Mouse (Mus musculus) MEL (cell line): ENCODE results near the gene Fam129c. TPM values are rescaled to one million over a fixed set of nuclear protein-coding genes. Genes with fewer than 3 reads are reported as not detected.

Experiments
- DNase-seq: peaks from one replicate; pipeline ENCODE4 v3.0.0; 2011; ENCODE audit warnings: low read depth, low spot score
- H3K27ac ChIP-seq: 2 replicates; pipeline ENCODE4 v1.5.1; 2012; ENCODE audit warnings: low read depth, mild to moderate bottlenecking, control low read depth, low read length, moderate library complexity; ENCODE audit not compliant: control insufficient read depth
- H3K27me3 ChIP-seq, 2 experiments: fragments of 150-350 bp in 1 of 2; sonication (generic) in 1 of 2; 2 replicates each; pipeline ENCODE4 v1.6.1; 2012; ENCODE audit warnings: low read length in 2 of 2, mild to moderate bottlenecking in 2 of 2, improper control_type of control experiment in 1 of 2, moderate library complexity in 1 of 2; ENCODE audit not compliant: insufficient read depth in 2 of 2, control insufficient read depth in 1 of 2
- H3K36me3 ChIP-seq, 2 experiments: 2 replicates each; pipeline ENCODE4 v1.6.1; 2012 to 2014; ENCODE audit warnings: low read length in 2 of 2, improper control_type of control experiment in 1 of 2, inconsistent platforms in 1 of 2, mild to moderate bottlenecking in 1 of 2; ENCODE audit not compliant: insufficient read depth in 2 of 2, control insufficient read depth in 1 of 2
- H3K4me1 ChIP-seq, 2 experiments: fragments of 150-350 bp in 1 of 2; sonication (generic) in 1 of 2; 2 replicates each; pipeline ENCODE4 v1.6.1; 2012; ENCODE audit warnings: low read length in 2 of 2, improper control_type of control experiment in 1 of 2, mild to moderate bottlenecking in 1 of 2; ENCODE audit not compliant: insufficient read depth in 2 of 2, control insufficient read depth in 1 of 2
- H3K4me3 ChIP-seq, 2 experiments: fragments of 150-350 bp in 1 of 2; sonication (generic) in 1 of 2; 2 replicates each; pipeline ENCODE4 v1.5.1; 2012; ENCODE audit warnings: low read depth in 2 of 2, low read length in 2 of 2, mild to moderate bottlenecking in 2 of 2, moderate library complexity in 2 of 2, control low read depth in 1 of 2, improper control_type of control experiment in 1 of 2; ENCODE audit not compliant: control insufficient read depth in 1 of 2, insufficient read depth in 1 of 2
- H3K79me2 ChIP-seq: 2 replicates; pipeline ENCODE4 v1.6.1; 2012; ENCODE audit warnings: mild to moderate bottlenecking, low read length, moderate library complexity; ENCODE audit not compliant: control insufficient read depth, poor library complexity, insufficient read depth
- H3K9ac ChIP-seq: 2 replicates; pipeline ENCODE4 v1.6.1; 2012; ENCODE audit warnings: low read depth, mild to moderate bottlenecking, control low read depth, low read length, moderate library complexity; ENCODE audit not compliant: control insufficient read depth, poor library complexity, severe bottlenecking
- H3K9me3 ChIP-seq: fragments of 150-350 bp; sonication (generic); replicated peaks from 2 replicates; pipeline ENCODE4 v1.6.1; 2012; ENCODE audit warnings: mild to moderate bottlenecking, low read length, improper control_type of control experiment, moderate library complexity; ENCODE audit not compliant: insufficient read depth
- BHLHE40 ChIP-seq: IDR thresholded peaks from 2 replicates; pipeline ENCODE4 v1.6.1; 2012; ENCODE audit warnings: low read depth, mild to moderate bottlenecking, inconsistent platforms, low read length, improper control_type of control experiment, borderline replicate concordance
- ELF1 ChIP-seq: IDR thresholded peaks from 2 replicates; pipeline ENCODE4 v1.6.1; 2014; ENCODE audit warnings: low read depth, mild to moderate bottlenecking, inconsistent platforms, low read length, improper control_type of control experiment, moderate library complexity
- ETS1 ChIP-seq: IDR thresholded peaks from 2 replicates; pipeline ENCODE4 v1.6.1; 2012; ENCODE audit warnings: low read depth, mild to moderate bottlenecking, inconsistent platforms, low read length, improper control_type of control experiment, moderate library complexity
- GABPA ChIP-seq: IDR thresholded peaks from 2 replicates; pipeline ENCODE4 v1.6.1; 2012; ENCODE audit warnings: low read depth, mild to moderate bottlenecking, inconsistent platforms, low read length, improper control_type of control experiment, moderate library complexity
- GATA1 ChIP-seq: IDR thresholded peaks from 2 replicates; pipeline ENCODE4 v1.6.1; 2011; ENCODE audit warnings: low read depth, low read length, improper control_type of control experiment
- MAFK ChIP-seq: IDR thresholded peaks from 2 replicates; pipeline ENCODE4 v1.6.1; 2011; ENCODE audit warnings: low read depth, mild to moderate bottlenecking, low read length, improper control_type of control experiment, borderline replicate concordance
- POLR2A ChIP-seq, 2 experiments: IDR thresholded peaks; 2 replicates each; pipeline ENCODE4 v1.6.1; 2011 to 2012; ENCODE audit warnings: low read length in 2 of 2, mild to moderate bottlenecking in 2 of 2, control low read depth in 1 of 2, improper control_type of control experiment in 1 of 2, low read depth in 1 of 2, moderate library complexity in 1 of 2; ENCODE audit not compliant: control insufficient read depth in 1 of 2, insufficient read depth in 1 of 2, poor library complexity in 1 of 2
- RAD21 ChIP-seq: IDR thresholded peaks from 2 replicates; pipeline ENCODE4 v1.6.1; 2011; ENCODE audit warnings: mild to moderate bottlenecking, low read depth, low read length, improper control_type of control experiment
- TAL1 ChIP-seq: IDR thresholded peaks from 2 replicates; pipeline ENCODE4 v1.6.1; 2012; ENCODE audit warnings: mild to moderate bottlenecking, inconsistent platforms, low read length, moderate library complexity, mixed read lengths
- TBP ChIP-seq: IDR thresholded peaks from 2 replicates; pipeline ENCODE4 v1.8.0; 2011; ENCODE audit warnings: low read depth, low read length, improper control_type of control experiment
- USF1 ChIP-seq: IDR thresholded peaks from 2 replicates; pipeline ENCODE4 v1.6.1; 2014; ENCODE audit warnings: low read depth, mild to moderate bottlenecking, inconsistent platforms, low read length, improper control_type of control experiment, moderate library complexity
- ZC3H11A ChIP-seq: IDR thresholded peaks from 2 replicates; pipeline ENCODE4 v1.6.1; 2012; ENCODE audit warnings: low read depth, mild to moderate bottlenecking, inconsistent platforms, low read length, improper control_type of control experiment
- ZKSCAN1 ChIP-seq: IDR thresholded peaks from 2 replicates; pipeline ENCODE4 v1.6.1; 2012; ENCODE audit warnings: low read depth, mild to moderate bottlenecking, inconsistent platforms, low read length, improper control_type of control experiment, moderate library complexity
- polyA plus RNA-seq, 2 experiments: library from polyadenylated mRNA; stranded (reverse) in 1 of 2; unstranded in 1 of 2; fragments of >175 nt in 1 of 2; fragments of >200 nt in 1 of 2; gene quantifications; 2 replicates each; pipeline versions ENCODE4 v1.2.1 to v1.2.4; 2012; ENCODE audit warnings: low replicate concordance in 2 of 2, low read depth in 1 of 2; ENCODE audit not compliant: insufficient read length in 2 of 2, insufficient read depth in 1 of 2, missing spikeins in 1 of 2
- total RNA-seq: library from RNA; depleted of rRNA; stranded (reverse); fragments of 300-350 nt; gene quantifications from 2 replicates; pipeline ENCODE4 v1.2.3, GENCODE M21; 2012; rRNA removed

Fam129c gene
- total and polyA plus RNA-seq, 3 experiments = 7.6 to 8.3 TPM; not detected in 1

DNA sequence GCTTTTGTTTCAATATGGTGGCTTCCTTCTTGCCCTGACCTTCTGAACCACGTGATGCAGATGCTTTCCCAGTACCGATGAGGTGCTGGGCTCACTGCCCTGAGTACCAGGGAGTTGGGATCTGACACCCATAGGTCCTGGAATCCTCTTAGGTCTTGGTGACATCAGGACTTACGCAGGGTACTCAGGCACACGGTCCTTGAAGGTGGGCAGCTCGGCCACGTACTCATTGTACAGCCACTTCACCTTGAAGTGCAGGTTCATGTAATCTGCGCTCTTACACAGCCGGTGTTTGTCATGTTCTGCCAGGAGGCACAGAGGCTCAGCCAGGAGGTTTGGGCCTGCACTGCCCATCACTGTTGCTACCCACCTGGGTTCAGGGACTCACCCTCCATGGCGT, 48.1 kb downstream of the Fam129c start:
- H3K4me1 ChIP-seq = no peaks in the 10 kb centered on the region
- no peak for DNase-seq
- H3K27me3 ChIP-seq = no peaks in the 10 kb centered on the region; a peak in 1 of 4 replicates
- H3K79me2 ChIP-seq = no peaks in the 10 kb centered on the region
- no peak overlapping the region for H3K9ac ChIP-seq
- no peak overlapping the region for H3K27ac ChIP-seq
- TF ChIP-seq ZKSCAN1 = no peak
- TF ChIP-seq USF1 = 0 out of 2 replicates have a peak, but pooled peaks have one; percentile 8
- H3K9me3 ChIP-seq = no peaks in the 10 kb centered on the region
- H3K4me3 ChIP-seq = no peak overlapping the region
- no peaks in the 10 kb centered on the region for H3K36me3 ChIP-seq

DNA sequence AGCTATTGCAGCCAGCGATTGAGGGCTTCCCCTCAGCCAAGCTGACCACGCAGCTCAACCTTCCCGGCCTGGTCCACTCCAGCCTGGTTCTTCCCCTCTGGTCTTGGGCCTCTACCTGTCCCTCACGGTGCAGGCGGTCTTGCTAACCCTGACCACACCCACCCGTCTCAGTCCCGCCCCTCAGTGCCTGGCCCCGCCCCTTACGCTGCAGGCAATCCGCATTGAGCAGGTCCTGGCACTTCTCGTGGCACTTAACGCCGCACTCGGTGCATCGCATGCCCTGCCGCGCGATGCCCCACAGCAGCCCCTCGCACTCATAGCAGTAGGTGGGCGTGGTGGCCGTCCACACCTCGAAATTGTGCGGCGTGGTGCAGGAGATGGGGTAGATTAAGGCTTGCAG, 57.2 kb downstream of the Fam129c start:
- Histone ChIP-seq H3K27me3 (no peaks in the 10 kb centered on the region; a peak in 1 of 4 replicates), H3K79me2 (no peaks in the 10 kb centered on the region), H3K36me3 (no peaks in the 10 kb centered on the region)

More for the DNA sequence above, 57.2 kb downstream of the Fam129c start:
- TF ChIP-seq ELF1 = no peak
- no peak for TF ChIP-seq TAL1
- TF ChIP-seq BHLHE40 = no peak
- TF ChIP-seq ZC3H11A = no peak
- TF ChIP-seq GABPA = no peak
- no peak for TF ChIP-seq MAFK
- TF ChIP-seq POLR2A (IDR thresholded peaks at IDR 0.05; ENCODE audit: control insufficient read depth in 1 of 2, insufficient read depth in 1 of 2, low read depth in 1 of 2, low read length in 2 of 2, poor library complexity in 1 of 2) = no peak
- no peak for TF ChIP-seq ETS1
- TF ChIP-seq RAD21 = no peak
- no peak for TF ChIP-seq GATA1
- no peak for TF ChIP-seq TBP
- Histone ChIP-seq H3K27ac (no peak overlapping the region), H3K4me3 (no peak overlapping the region), H3K9me3 (no peaks in the 10 kb centered on the region), H3K4me1 (no peaks in the 10 kb centered on the region), H3K9ac (no peak overlapping the region)
- no peak for DNase-seq

Other genes with a start within 250 kb of the Fam129c start
- gene Use1, start 230.8 kb upstream of the Fam129c start, total RNA-seq = 91.9 and 107 TPM in 2 replicates
- gene Use1, start 230.8 kb upstream of the Fam129c start, polyA plus RNA-seq = 100 to 1,000 TPM in 1 of 2 experiments, not detected in 1; 117 TPM
- 14.1 and 18.3 TPM in 2 replicates for gene Ocel1, start 226.3 kb upstream of the Fam129c start, total RNA-seq
- 10 to 100 TPM in 1 of 2 experiments, not detected in 1; 16.2 TPM for gene Ocel1, start 226.3 kb upstream of the Fam129c start, polyA plus RNA-seq
- gene Nr2f6, start 215.7 kb upstream of the Fam129c start, total RNA-seq = 29.6 and 30.5 TPM in 2 replicates
- 10 to 100 TPM in 1 of 2 experiments, not detected in 1; 48.3 TPM for gene Nr2f6, start 215.7 kb upstream of the Fam129c start, polyA plus RNA-seq
- gene Ushbp1, start 201.8 kb upstream of the Fam129c start, total RNA-seq = 0.04 TPM in 1 of 2 replicates, not detected in the other
- under 1 TPM in 1 of 2 experiments, not detected in 1; 0.07 TPM for gene Ushbp1, start 201.8 kb upstream of the Fam129c start, polyA plus RNA-seq
- gene Babam1, start 200.8 kb upstream of the Fam129c start, total RNA-seq = 54.5 and 59.6 TPM in 2 replicates
- gene Babam1, start 200.8 kb upstream of the Fam129c start, polyA plus RNA-seq = 100 to 1,000 TPM in 1 of 2 experiments, not detected in 1; 132 TPM
- gene Ankle1, start 191.6 kb upstream of the Fam129c start, total RNA-seq = 17.6 and 18.5 TPM in 2 replicates
- gene Ankle1, start 191.6 kb upstream of the Fam129c start, polyA plus RNA-seq = 10 to 100 TPM in 1 of 2 experiments, not detected in 1; 21.2 TPM
- gene Abhd8, start 134.0 kb upstream of the Fam129c start, total RNA-seq = 26.3 and 28.5 TPM in 2 replicates
- 10 to 100 TPM in 1 of 2 experiments, not detected in 1; 39.2 TPM for gene Abhd8, start 134.0 kb upstream of the Fam129c start, polyA plus RNA-seq
- gene Mrpl34, start 132.7 kb upstream of the Fam129c start, total RNA-seq = 123 and 143 TPM in 2 replicates
- 100 to 1,000 TPM in 1 of 2 experiments, not detected in 1; 196 TPM for gene Mrpl34, start 132.7 kb upstream of the Fam129c start, polyA plus RNA-seq
- 49.7 and 59.6 TPM in 2 replicates for gene Dda1, start 128.4 kb upstream of the Fam129c start, total RNA-seq
- gene Dda1, start 128.4 kb upstream of the Fam129c start, polyA plus RNA-seq = 100 to 1,000 TPM in 1 of 2 experiments, not detected in 1; 110 TPM
- 3.5 and 3.9 TPM in 2 replicates for gene Ano8, start 111.7 kb upstream of the Fam129c start, total RNA-seq
- 1 to 10 TPM in 1 of 2 experiments, not detected in 1; 4.8 TPM for gene Ano8, start 111.7 kb upstream of the Fam129c start, polyA plus RNA-seq
- gene Gtpbp3, start 109.5 kb upstream of the Fam129c start, total RNA-seq = 45.5 and 49.4 TPM in 2 replicates
- 10 to 100 TPM in 1 of 2 experiments, not detected in 1; 50.1 TPM for gene Gtpbp3, start 109.5 kb upstream of the Fam129c start, polyA plus RNA-seq
- gene Plvap, start 85.9 kb upstream of the Fam129c start, total RNA-seq = 8.2 and 11.7 TPM in 2 replicates
- gene Plvap, start 85.9 kb upstream of the Fam129c start, polyA plus RNA-seq = 10 to 100 TPM in 1 of 2 experiments, not detected in 1; 20.4 TPM
- gene Ccdc194, start 71.9 kb upstream of the Fam129c start, total RNA-seq = not detected in 2 replicates
- not detected for gene Ccdc194, start 71.9 kb upstream of the Fam129c start, polyA plus RNA-seq
- gene Bst2, start 60.2 kb upstream of the Fam129c start, total RNA-seq = 41.1 and 49.9 TPM in 2 replicates
- 100 to 1,000 TPM in 1 of 2 experiments, not detected in 1; 125 TPM for gene Bst2, start 60.2 kb upstream of the Fam129c start, polyA plus RNA-seq
- gene Mvb12a, start 54.7 kb upstream of the Fam129c start, total RNA-seq = 39.5 and 46.5 TPM in 2 replicates
- gene Mvb12a, start 54.7 kb upstream of the Fam129c start, polyA plus RNA-seq = 10 to 100 TPM in 1 of 2 experiments, not detected in 1; 67.3 TPM
- 1.2 and 1.7 TPM in 2 replicates for gene Tmem221, start 38.8 kb upstream of the Fam129c start, total RNA-seq
- gene Tmem221, start 38.8 kb upstream of the Fam129c start, polyA plus RNA-seq = 1 to 10 TPM in 1 of 2 experiments, not detected in 1; 5.1 TPM
- gene Nxnl1, start 31.0 kb upstream of the Fam129c start, total RNA-seq = 0.04 TPM in 1 of 2 replicates, not detected in the other
- gene Nxnl1, start 31.0 kb upstream of the Fam129c start, polyA plus RNA-seq = 1 to 10 TPM in 1 of 2 experiments, not detected in 1; 1.2 TPM
- 0.42 and 0.46 TPM in 2 replicates for gene Slc27a1, start 28.8 kb upstream of the Fam129c start, total RNA-seq
- gene Slc27a1, start 28.8 kb upstream of the Fam129c start, polyA plus RNA-seq = 1 to 10 TPM in 1 of 2 experiments, not detected in 1; 1.3 TPM
- gene Pgls, start 5.5 kb upstream of the Fam129c start, total RNA-seq = 219 and 257 TPM in 2 replicates
- gene Pgls, start 5.5 kb upstream of the Fam129c start, polyA plus RNA-seq = 100 to 1,000 TPM in 1 of 2 experiments, not detected in 1; 225 TPM
- gene Colgalt1, start 13.3 kb downstream of the Fam129c start, total RNA-seq = 37.8 and 50.9 TPM in 2 replicates
- gene Colgalt1, start 13.3 kb downstream of the Fam129c start, polyA plus RNA-seq = 100 to 1,000 TPM in 1 of 2 experiments, 10 to 100 TPM in 1; 59.0 to 102 TPM
- 0.81 and 0.92 TPM in 2 replicates for gene Unc13a, start 74.1 kb downstream of the Fam129c start, total RNA-seq
- gene Unc13a, start 74.1 kb downstream of the Fam129c start, polyA plus RNA-seq = 1 to 10 TPM in 1 of 2 experiments, not detected in 1; 3.6 TPM
- 4.2 and 5.1 TPM in 2 replicates for gene Jak3, start 78.6 kb downstream of the Fam129c start, total RNA-seq
- 10 to 100 TPM in 1 of 2 experiments, not detected in 1; 12.4 TPM for gene Jak3, start 78.6 kb downstream of the Fam129c start, polyA plus RNA-seq
- 0.54 and 0.69 TPM in 2 replicates for gene Insl3, start 91.6 kb downstream of the Fam129c start, total RNA-seq
- gene Insl3, start 91.6 kb downstream of the Fam129c start, polyA plus RNA-seq = 1 to 10 TPM in 1 of 2 experiments, not detected in 1; 4.4 TPM
- 0.10 and 0.19 TPM in 2 replicates for gene B3gnt3, start 104.1 kb downstream of the Fam129c start, total RNA-seq
- under 1 TPM in 1 of 2 experiments, not detected in 1; 0.84 TPM for gene B3gnt3, start 104.1 kb downstream of the Fam129c start, polyA plus RNA-seq
- gene Fcho1, start 128.1 kb downstream of the Fam129c start, total RNA-seq = 2.3 and 3.7 TPM in 2 replicates
- 1 to 10 TPM in 1 of 2 experiments, not detected in 1; 6.8 TPM for gene Fcho1, start 128.1 kb downstream of the Fam129c start, polyA plus RNA-seq